Mouse (Mus musculus) hematopoietic stem cell, adult 5-6 weeks (primary cell): ENCODE results near the gene Ankrd7. TPM values are rescaled to one million over a fixed set of nuclear protein-coding genes. Genes with fewer than 3 reads are reported as not detected.

Experiments
- total RNA-seq: library from RNA; stranded (forward); fragments of 172-1452, 232-1000 nt; gene quantifications from 2 replicates; pipeline ENCODE4 v1.2.3, GENCODE M21; 2017

The Ankrd7 gene
- total RNA-seq, 1 experiment from 2014 or later, result not detected

Other genes with a start within 250 kb of the Ankrd7 start
- gene Lsm8, start 17.7 kb upstream of the Ankrd7 start, total RNA-seq, result 63.9 and 108 TPM in 2 replicates